Mouse (Mus musculus): ENCODE results near the gene Sfswap. TPM values are rescaled to one million over a fixed set of nuclear protein-coding genes. Genes with fewer than 3 reads are reported as not detected.

Sfswap gene
- total and polyA plus RNA-seq, 2 experiments from 2014 or later, result 52.1 to 88.2 TPM

GRCm38 (mm10) chr5:129521501-129521900 is 20.5 kb downstream of the Sfswap start:
- no peaks in the 10 kb centered on the region for H3K4me1 ChIP-seq (ENCODE audit: insufficient read depth, low read length)
- H3K4me2 ChIP-seq (ENCODE audit: low read depth, low read length, poor library complexity, severe bottlenecking), result no peak overlapping the region
- H3K4me3 ChIP-seq (ENCODE audit: low read depth, low read length), result no peak overlapping the region
- H3K9ac ChIP-seq (replicated peaks; ENCODE audit: low read length, poor library complexity, severe bottlenecking), result no peak overlapping the region
- DNase-seq (ENCODE audit: low spot score) (peak; percentile 76), ATAC-seq (ENCODE audit: low FRiP score) (no peak)
- TF ChIP-seq CTCF (IDR thresholded peaks at IDR 0.05), result no peak
- no peak overlapping the region for H3K27ac ChIP-seq (ENCODE audit: low read depth, low read length)
- no peaks in the 10 kb centered on the region for H3K9me3 ChIP-seq (ENCODE audit: low read length)
- H3K27me3 ChIP-seq (ENCODE audit: insufficient read depth, low read length), result no peaks in the 10 kb centered on the region
- WGBS, result 88% methylated on average over 7 of the region's 7 CpGs
- peaks cover 52% of the 10 kb centered on the region for H3K36me3 ChIP-seq (ENCODE audit: insufficient read depth, low read length)

- no peak for TF ChIP-seq CTCF (IDR thresholded peaks at IDR 0.05)
- ATAC-seq (ENCODE audit: low FRiP score) (no peak), DNase-seq (ENCODE audit: low spot score) (no peak)
- no peak overlapping the region for H3K4me2 ChIP-seq (ENCODE audit: low read depth, low read length, poor library complexity, severe bottlenecking)
- no peaks in the 10 kb centered on the region for H3K27me3 ChIP-seq (ENCODE audit: insufficient read depth, low read length)
- H3K36me3 ChIP-seq (ENCODE audit: insufficient read depth, low read length), result peaks cover 50% of the 10 kb centered on the region
- no peak overlapping the region for H3K4me3 ChIP-seq (ENCODE audit: low read depth, low read length)
- H3K9me3 ChIP-seq (ENCODE audit: low read length), result no peaks in the 10 kb centered on the region
- WGBS, result 84% methylated on average over 3 of the region's 3 CpGs
- no peak overlapping the region for H3K9ac ChIP-seq (replicated peaks; ENCODE audit: low read length, poor library complexity, severe bottlenecking)
- no peak overlapping the region for H3K27ac ChIP-seq (ENCODE audit: low read depth, low read length)
- no peaks in the 10 kb centered on the region for H3K4me1 ChIP-seq (ENCODE audit: insufficient read depth, low read length)
Observed at GRCm38 (mm10) chr5:129521913-129522312, 20.9 kb downstream of the Sfswap start.

- H3K9ac ChIP-seq (replicated peaks; ENCODE audit: low read length, poor library complexity, severe bottlenecking), result no peak overlapping the region
- H3K9me3 ChIP-seq (ENCODE audit: low read length), result no peaks in the 10 kb centered on the region
- no peaks in the 10 kb centered on the region for H3K27me3 ChIP-seq (ENCODE audit: insufficient read depth, low read length)
- no peak overlapping the region for H3K4me3 ChIP-seq (ENCODE audit: low read depth, low read length)
- no peaks in the 10 kb centered on the region for H3K4me1 ChIP-seq (ENCODE audit: insufficient read depth, low read length)
- peaks cover 48% of the 10 kb centered on the region for H3K36me3 ChIP-seq (ENCODE audit: insufficient read depth, low read length)
- TF ChIP-seq CTCF (IDR thresholded peaks at IDR 0.05), result no peak
- no peak for ATAC-seq (ENCODE audit: low FRiP score)
- no peak overlapping the region for H3K4me2 ChIP-seq (ENCODE audit: low read depth, low read length, poor library complexity, severe bottlenecking)
- WGBS, result 76% methylated on average over 3 of the region's 3 CpGs
- H3K27ac ChIP-seq (ENCODE audit: low read depth, low read length), result no peak overlapping the region
- no peak for DNase-seq (ENCODE audit: low spot score)
Observed at GRCm38 (mm10) chr5:129523166-129523565, 22.1 kb downstream of the Sfswap start.

GRCm38 (mm10) chr5:129524751-129525150 is 23.7 kb downstream of the Sfswap start:
- H3K36me3 ChIP-seq (ENCODE audit: insufficient read depth, low read length), result peaks cover 44% of the 10 kb centered on the region
- H3K4me1 ChIP-seq (ENCODE audit: insufficient read depth, low read length), result no peaks in the 10 kb centered on the region
- ATAC-seq (ENCODE audit: low FRiP score) (no peak), DNase-seq (ENCODE audit: low spot score) (no peak)
- TF ChIP-seq CTCF (IDR thresholded peaks at IDR 0.05), result no peak
- H3K4me2 ChIP-seq (ENCODE audit: low read depth, low read length, poor library complexity, severe bottlenecking), result no peak overlapping the region
- no peaks in the 10 kb centered on the region for H3K27me3 ChIP-seq (ENCODE audit: insufficient read depth, low read length)
- 94% methylated on average over 5 of the region's 5 CpGs for WGBS
- no peak overlapping the region for H3K9ac ChIP-seq (replicated peaks; ENCODE audit: low read length, poor library complexity, severe bottlenecking)
- H3K9me3 ChIP-seq (ENCODE audit: low read length), result no peaks in the 10 kb centered on the region
- no peak overlapping the region for H3K4me3 ChIP-seq (ENCODE audit: low read depth, low read length)
- H3K27ac ChIP-seq (ENCODE audit: low read depth, low read length), result no peak overlapping the region

- H3K27ac ChIP-seq (ENCODE audit: low read depth, low read length), result no peak overlapping the region
- H3K4me3 ChIP-seq (ENCODE audit: low read depth, low read length), result no peak overlapping the region
- no peak overlapping the region for H3K9ac ChIP-seq (replicated peaks; ENCODE audit: low read length, poor library complexity, severe bottlenecking)
- 91% methylated on average over 5 of the region's 5 CpGs for WGBS
- no peak for TF ChIP-seq CTCF (IDR thresholded peaks at IDR 0.05)
- DNase-seq (ENCODE audit: low spot score) (no peak), ATAC-seq (ENCODE audit: low FRiP score) (no peak)
- no peak overlapping the region for H3K4me2 ChIP-seq (ENCODE audit: low read depth, low read length, poor library complexity, severe bottlenecking)
- no peaks in the 10 kb centered on the region for H3K27me3 ChIP-seq (ENCODE audit: insufficient read depth, low read length)
- H3K4me1 ChIP-seq (ENCODE audit: insufficient read depth, low read length), result no peaks in the 10 kb centered on the region
- peaks cover 38% of the 10 kb centered on the region for H3K36me3 ChIP-seq (ENCODE audit: insufficient read depth, low read length)
- no peaks in the 10 kb centered on the region for H3K9me3 ChIP-seq (ENCODE audit: low read length)
Observed at GRCm38 (mm10) chr5:129527162-129527561, 26.1 kb downstream of the Sfswap start.

- ATAC-seq (ENCODE audit: low FRiP score) (no peak), DNase-seq (ENCODE audit: low spot score) (no peak)
- WGBS, result 71% methylated on average over 1 of the region's 1 CpGs
- H3K9ac ChIP-seq (replicated peaks; ENCODE audit: low read length, poor library complexity, severe bottlenecking), result no peak overlapping the region
- no peak overlapping the region for H3K4me2 ChIP-seq (ENCODE audit: low read depth, low read length, poor library complexity, severe bottlenecking)
- TF ChIP-seq CTCF (IDR thresholded peaks at IDR 0.05), result no peak
- H3K9me3 ChIP-seq (ENCODE audit: low read length), result no peaks in the 10 kb centered on the region
- no peak overlapping the region for H3K27ac ChIP-seq (ENCODE audit: low read depth, low read length)
- H3K4me3 ChIP-seq (ENCODE audit: low read depth, low read length), result no peak overlapping the region
- no peaks in the 10 kb centered on the region for H3K27me3 ChIP-seq (ENCODE audit: insufficient read depth, low read length)
- no peaks in the 10 kb centered on the region for H3K4me1 ChIP-seq (ENCODE audit: insufficient read depth, low read length)
- H3K36me3 ChIP-seq (ENCODE audit: insufficient read depth, low read length), result peaks cover 33% of the 10 kb centered on the region
Observed at GRCm38 (mm10) chr5:129529571-129529970, 28.6 kb downstream of the Sfswap start.
